Mouse (Mus musculus): Measurements from ENCODE around the gene Adamtsl2. TPM values are rescaled to one million over a fixed set of nuclear protein-coding genes. Genes with fewer than 3 reads are reported as not detected.
A peak's percentile ranks its signal among the peaks of the same experiment; 100 is the strongest.

Adamtsl2 gene
- 6.1 and 9.0 TPM in 2 replicates for polyA plus RNA-seq (2016; fragmentation: Nextera tagmentation; extraction: Ambion mirVana)

GRCm38 (mm10) chr2:27079152-27079584 lies at the start of gene Adamtsl2:
Adamtsl2 (plus strand) TSS chr2:27079379.
- Histone ChIP-seq H3K9ac (0 out of 2 replicates have a peak within 1 kb of the TSS, but pooled peaks have one; percentile 5), H3K27me3 (peaks cover 13% of the 10 kb centered on the region; the same call in 1 of the 2 replicates), H3K4me3 (peak within 1 kb of the TSS; percentile 1; the same call in 1 of the 2 replicates), H3K4me2 (replicated peaks) (peak within 1 kb of the TSS; percentile 33), H3K27ac (peak within 1 kb of the TSS; percentile 71), H3K4me1 (peaks cover 32% of the 10 kb centered on the region), H3K9me3 (replicated peaks) (no peaks in the 10 kb centered on the region), H3K36me3 (no peaks in the 10 kb centered on the region)
- 4% methylated on average over 10 of the region's 10 CpGs for WGBS
- peak; percentile 79 for ATAC-seq (ENCODE audit: low FRiP score)

GRCm38 (mm10) chr2:27032361-27032760 lies 46.8 kb upstream of the Adamtsl2 start:
- H3K4me2 ChIP-seq (replicated peaks): no peak overlapping the region
- peaks cover 5% of the 10 kb centered on the region; the same call in 1 of the 2 replicates for H3K4me1 ChIP-seq
- no peak for ATAC-seq (ENCODE audit: low FRiP score)

GRCm38 (mm10) chr2:27036003-27036402 lies 43.2 kb upstream of the Adamtsl2 start:
- ATAC-seq (ENCODE audit: low FRiP score): no peak
- H3K27me3 ChIP-seq: peaks cover 5% of the 10 kb centered on the region
- H3K4me3 ChIP-seq: no peak overlapping the region
- H3K36me3 ChIP-seq: no peaks in the 10 kb centered on the region
- no peaks in the 10 kb centered on the region; the same call in 1 of the 2 replicates for H3K4me1 ChIP-seq
- H3K9ac ChIP-seq: no peak overlapping the region
- H3K4me2 ChIP-seq (replicated peaks): no peak overlapping the region
- H3K9me3 ChIP-seq (replicated peaks): no peaks in the 10 kb centered on the region
- 73% methylated on average over 3 of the region's 3 CpGs for WGBS
- H3K27ac ChIP-seq: no peak overlapping the region

More at GRCm38 (mm10) chr2:27032361-27032760, 46.8 kb upstream of the Adamtsl2 start:
- Histone ChIP-seq H3K36me3 (no peaks in the 10 kb centered on the region), H3K27me3 (peaks cover 20% of the 10 kb centered on the region), H3K9ac (no peak overlapping the region), H3K9me3 (replicated peaks) (no peaks in the 10 kb centered on the region), H3K27ac (no peak overlapping the region), H3K4me3 (no peak overlapping the region)
- 89% methylated on average over 2 of the region's 2 CpGs for WGBS

- no peak overlapping the region for H3K9ac ChIP-seq
- H3K36me3 ChIP-seq: no peaks in the 10 kb centered on the region
- no peak overlapping the region for H3K4me3 ChIP-seq
- 0 out of 2 replicates have a peak, but pooled peaks have one; percentile 35 for ATAC-seq (ENCODE audit: low FRiP score)
- H3K4me2 ChIP-seq (replicated peaks): no peak overlapping the region
- WGBS: 69% methylated on average over 4 of the region's 4 CpGs
- H3K4me1 ChIP-seq: no peaks in the 10 kb centered on the region; the same call in 1 of the 2 replicates
- peaks cover 7% of the 10 kb centered on the region for H3K27me3 ChIP-seq
- H3K27ac ChIP-seq: no peak overlapping the region
- no peaks in the 10 kb centered on the region for H3K9me3 ChIP-seq (replicated peaks)
Measured at GRCm38 (mm10) chr2:27037008-27037407, 42.2 kb upstream of the Adamtsl2 start.

GRCm38 (mm10) chr2:27038596-27038995 lies 40.6 kb upstream of the Adamtsl2 start:
- Histone ChIP-seq H3K4me2 (replicated peaks) (no peak overlapping the region), H3K9me3 (replicated peaks) (no peaks in the 10 kb centered on the region), H3K27me3 (peaks cover 7% of the 10 kb centered on the region), H3K4me3 (no peak overlapping the region), H3K9ac (no peak overlapping the region), H3K27ac (no peak overlapping the region), H3K4me1 (no peaks in the 10 kb centered on the region; the same call in 1 of the 2 replicates), H3K36me3 (no peaks in the 10 kb centered on the region)
- WGBS: 7% methylated on average over 3 of the region's 3 CpGs
- ATAC-seq (ENCODE audit: low FRiP score): peak; percentile 26; the same call in 1 of the 2 replicates

GRCm38 (mm10) chr2:27039286-27039685 lies 39.9 kb upstream of the Adamtsl2 start:
- H3K27me3 ChIP-seq: peaks cover 7% of the 10 kb centered on the region
- H3K9me3 ChIP-seq (replicated peaks): no peaks in the 10 kb centered on the region
- no peak overlapping the region for H3K9ac ChIP-seq
- peaks cover 2% of the 10 kb centered on the region; the same call in 1 of the 2 replicates for H3K4me1 ChIP-seq
- no peak for ATAC-seq (ENCODE audit: low FRiP score)
- 0% methylated on average over 1 of the region's 1 CpGs for WGBS
- no peak overlapping the region for H3K27ac ChIP-seq
- H3K4me2 ChIP-seq (replicated peaks): no peak overlapping the region
- H3K4me3 ChIP-seq: no peak overlapping the region
- H3K36me3 ChIP-seq: no peaks in the 10 kb centered on the region

GRCm38 (mm10) chr2:27042131-27042844 lies 36.9 kb upstream of the Adamtsl2 start:
- Histone ChIP-seq H3K4me3 (no peak overlapping the region), H3K4me2 (replicated peaks) (no peak overlapping the region), H3K36me3 (no peaks in the 10 kb centered on the region), H3K27me3 (peaks cover 12% of the 10 kb centered on the region; the same call in 1 of the 2 replicates), H3K9me3 (replicated peaks) (no peaks in the 10 kb centered on the region), H3K27ac (no peak overlapping the region), H3K9ac (no peak overlapping the region), H3K4me1 (peaks cover 2% of the 10 kb centered on the region; the same call in 1 of the 2 replicates)
- 72% methylated on average over 8 of the region's 8 CpGs for WGBS
- ATAC-seq (ENCODE audit: low FRiP score): no peak

GRCm38 (mm10) chr2:27043461-27043860 lies 35.7 kb upstream of the Adamtsl2 start:
- 23% methylated on average over 3 of the region's 3 CpGs for WGBS
- H3K4me3 ChIP-seq: no peak overlapping the region
- no peak overlapping the region for H3K9ac ChIP-seq
- H3K27me3 ChIP-seq: peaks cover 12% of the 10 kb centered on the region; the same call in 1 of the 2 replicates
- no peak overlapping the region for H3K4me2 ChIP-seq (replicated peaks)
- H3K27ac ChIP-seq: no peak overlapping the region
- H3K36me3 ChIP-seq: no peaks in the 10 kb centered on the region
- no peaks in the 10 kb centered on the region for H3K9me3 ChIP-seq (replicated peaks)
- ATAC-seq (ENCODE audit: low FRiP score): peak; percentile 95
- H3K4me1 ChIP-seq: peaks cover 2% of the 10 kb centered on the region; the same call in 1 of the 2 replicates

- Histone ChIP-seq H3K27me3 (peaks cover 12% of the 10 kb centered on the region; the same call in 1 of the 2 replicates), H3K4me3 (no peak overlapping the region), H3K9me3 (replicated peaks) (no peaks in the 10 kb centered on the region), H3K36me3 (no peaks in the 10 kb centered on the region), H3K4me1 (peaks cover 2% of the 10 kb centered on the region; the same call in 1 of the 2 replicates), H3K4me2 (replicated peaks) (no peak overlapping the region), H3K27ac (no peak overlapping the region), H3K9ac (no peak overlapping the region)
- WGBS: 71% methylated on average over 4 of the region's 4 CpGs
- ATAC-seq (ENCODE audit: low FRiP score): no peak
Measured at GRCm38 (mm10) chr2:27044166-27044565, 35.0 kb upstream of the Adamtsl2 start.

- 0 out of 2 replicates have a peak, but pooled peaks cover 8% of the 10 kb centered on the region for H3K27me3 ChIP-seq
- H3K27ac ChIP-seq: no peak overlapping the region
- H3K4me1 ChIP-seq: peaks cover 2% of the 10 kb centered on the region; the same call in 1 of the 2 replicates
- ATAC-seq (ENCODE audit: low FRiP score): no peak
- H3K4me2 ChIP-seq (replicated peaks): no peak overlapping the region
- no peaks in the 10 kb centered on the region for H3K9me3 ChIP-seq (replicated peaks)
- H3K9ac ChIP-seq: no peak overlapping the region
- 88% methylated on average over 3 of the region's 3 CpGs for WGBS
- no peaks in the 10 kb centered on the region for H3K36me3 ChIP-seq
- H3K4me3 ChIP-seq: no peak overlapping the region
Measured at GRCm38 (mm10) chr2:27044641-27045040, 34.5 kb upstream of the Adamtsl2 start.

GRCm38 (mm10) chr2:27045979-27046770 lies 33.0 kb upstream of the Adamtsl2 start:
- 70% methylated on average over 8 of the region's 8 CpGs for WGBS
- no peak overlapping the region for H3K4me3 ChIP-seq
- H3K27ac ChIP-seq: no peak overlapping the region
- no peak overlapping the region for H3K9ac ChIP-seq
- no peak for ATAC-seq (ENCODE audit: low FRiP score)
- H3K9me3 ChIP-seq (replicated peaks): no peaks in the 10 kb centered on the region
- H3K4me1 ChIP-seq: peaks cover 2% of the 10 kb centered on the region; the same call in 1 of the 2 replicates
- 0 out of 2 replicates have a peak, but pooled peaks cover 8% of the 10 kb centered on the region for H3K27me3 ChIP-seq
- no peaks in the 10 kb centered on the region for H3K36me3 ChIP-seq
- no peak overlapping the region for H3K4me2 ChIP-seq (replicated peaks)

- H3K27ac ChIP-seq: no peak overlapping the region
- ATAC-seq (ENCODE audit: low FRiP score): no peak
- no peak overlapping the region for H3K4me2 ChIP-seq (replicated peaks)
- H3K36me3 ChIP-seq: no peaks in the 10 kb centered on the region
- H3K27me3 ChIP-seq: 0 out of 2 replicates have a peak, but pooled peaks cover 5% of the 10 kb centered on the region
- WGBS: 42% methylated on average over 6 of the region's 6 CpGs
- H3K4me1 ChIP-seq: no peaks in the 10 kb centered on the region
- H3K9ac ChIP-seq: no peak overlapping the region
- H3K9me3 ChIP-seq (replicated peaks): no peaks in the 10 kb centered on the region
- no peak overlapping the region for H3K4me3 ChIP-seq
Measured at GRCm38 (mm10) chr2:27049408-27049807, 29.8 kb upstream of the Adamtsl2 start.
